Mouse (Mus musculus) hindbrain, postnatal 0 days (tissue): ENCODE data around the gene Cryab. TPM values are rescaled to one million over a fixed set of nuclear protein-coding genes. Genes with fewer than 3 reads are reported as not detected.

Experiments used
- ATAC-seq: fragments of 200-750 bp; cut with Nextera tagmentation; 2 replicates; pipeline ENCODE4 v1.8.0; 2017; ENCODE audit warnings: mild to moderate bottlenecking, moderate TSS enrichment, moderate library complexity
- DNase-seq: peaks from one replicate; pipeline ENCODE4 v3.0.0-alpha.2; 2015; ENCODE audit warnings: low spot score
- H3K27ac ChIP-seq: fragments of 300-500 bp; sonication (generic); 2 replicates; pipeline ENCODE4 v1.5.1; 2014; ENCODE audit warnings: mild to moderate bottlenecking
- H3K27me3 ChIP-seq: fragments of 300-500 bp; sonication (generic); 2 replicates; pipeline ENCODE4 v1.6.1; 2014; ENCODE audit warnings: low read length, mixed read lengths; ENCODE audit not compliant: insufficient read depth
- H3K36me3 ChIP-seq: fragments of 300-500 bp; sonication (generic); 2 replicates; pipeline ENCODE4 v1.6.1; 2014; ENCODE audit warnings: low read length, mixed read lengths; ENCODE audit not compliant: insufficient read depth
- H3K4me1 ChIP-seq: fragments of 300-500 bp; sonication (generic); 2 replicates; pipeline ENCODE4 v1.6.1; 2014; ENCODE audit warnings: antibody characterized with exemption, low read length, mixed read lengths; ENCODE audit not compliant: insufficient read depth
- H3K4me2 ChIP-seq: fragments of 300-500 bp; sonication (generic); 2 replicates; pipeline ENCODE4 v1.6.1; 2014; ENCODE audit warnings: low read depth, mild to moderate bottlenecking, low read length, moderate library complexity, mixed read lengths
- H3K4me3 ChIP-seq: fragments of 300-500 bp; sonication (generic); 2 replicates; pipeline ENCODE4 v1.5.1; 2014; ENCODE audit warnings: low read length
- H3K9ac ChIP-seq: fragments of 300-500 bp; sonication (generic); replicated peaks from 2 replicates; pipeline ENCODE4 v1.6.1; 2014; ENCODE audit warnings: mild to moderate bottlenecking, low read length, moderate library complexity, mixed read lengths
- H3K9me3 ChIP-seq: fragments of 300-500 bp; sonication (generic); 2 replicates; pipeline ENCODE4 v1.6.1; 2016; ENCODE audit warnings: low read length, mixed read lengths
- CTCF ChIP-seq: IDR thresholded peaks from 2 replicates; pipeline ENCODE4 v1.5.1; 2016; ENCODE audit warnings: antibody characterized with exemption, control low read depth, low read depth
- WGBS: fragments of 180-500 bp; shearing (Covaris S2); extraction: QIAGEN DNeasy Blood & Tissue Kit; methylation state at CpG from one replicate; pipeline ENCODE4 v1.1.7; 2014; 5-methylcytosine and 5-hydroxymethylcytosine counted together
- polyA plus RNA-seq: library from polyadenylated mRNA; unstranded; fragments of >200 nt; fragmentation: Nextera tagmentation; extraction: Ambion mirVana; gene quantifications from 2 replicates; pipeline ENCODE4 v1.2.1, GENCODE M21; 2015
- total RNA-seq: library from RNA; depleted of rRNA; stranded (reverse); fragments of >200 nt; gene quantifications from 2 replicates; pipeline ENCODE4 v1.2.3, GENCODE M21; 2014

Gene Cryab
- total and polyA plus RNA-seq, 2 experiments from 2014 or later = 9.1 to 31.4 TPM

- H3K36me3 ChIP-seq = no peaks in the 10 kb centered on the region
- TF ChIP-seq CTCF = no peak
- H3K27ac ChIP-seq = peak overlapping the region; percentile 75; the same call in 1 of the 2 replicates
- peak; percentile 42 for ATAC-seq
- H3K4me2 ChIP-seq = peak overlapping the region; percentile 46
- H3K4me1 ChIP-seq = peaks cover 22% of the 10 kb centered on the region
- H3K9ac ChIP-seq = no peak overlapping the region
- H3K27me3 ChIP-seq = no peaks in the 10 kb centered on the region
- H3K4me3 ChIP-seq = no peak overlapping the region
- WGBS = 13% methylated on average over 8 of the region's 8 CpGs
- peak; percentile 66 for DNase-seq
- no peaks in the 10 kb centered on the region for H3K9me3 ChIP-seq
These were observed 28.6 kb upstream of the Cryab start for GRCm38 (mm10) chr9:50722451-50722911.

- 21% methylated on average over 7 of the region's 7 CpGs for WGBS
- Histone ChIP-seq H3K27ac (peak overlapping the region; percentile 75), H3K9me3 (no peaks in the 10 kb centered on the region), H3K4me1 (peaks cover 22% of the 10 kb centered on the region), H3K4me2 (peak overlapping the region; percentile 46), H3K27me3 (no peaks in the 10 kb centered on the region), H3K4me3 (peak overlapping the region; percentile 16), H3K9ac (no peak overlapping the region), H3K36me3 (no peaks in the 10 kb centered on the region)
- DNase-seq = peak; percentile 86
- ATAC-seq = no peak
- TF ChIP-seq CTCF = no peak
These were observed 27.7 kb upstream of the Cryab start for GRCm38 (mm10) chr9:50723406-50723805.

GRCm38 (mm10) chr9:50724147-50724546 lies 27.0 kb upstream of the Cryab start:
- peaks cover 22% of the 10 kb centered on the region for H3K4me1 ChIP-seq
- ATAC-seq (no peak), DNase-seq (no peak)
- no peaks in the 10 kb centered on the region for H3K36me3 ChIP-seq
- no peak for TF ChIP-seq CTCF
- no peak overlapping the region for H3K4me2 ChIP-seq
- no peaks in the 10 kb centered on the region for H3K9me3 ChIP-seq
- no peak overlapping the region for H3K9ac ChIP-seq
- H3K27me3 ChIP-seq = no peaks in the 10 kb centered on the region
- no peak overlapping the region for H3K4me3 ChIP-seq
- H3K27ac ChIP-seq = peak overlapping the region; percentile 58; the same call in 1 of the 2 replicates
- 55% methylated on average over 2 of the region's 2 CpGs for WGBS

GRCm38 (mm10) chr9:50724661-50725330 lies 26.3 kb upstream of the Cryab start:
- DNase-seq (no peak), ATAC-seq (no peak)
- Histone ChIP-seq H3K4me2 (0 out of 2 replicates have a peak overlapping the region, but pooled peaks have one; percentile 17), H3K27ac (peak overlapping the region; percentile 58; the same call in 1 of the 2 replicates), H3K4me1 (peaks cover 22% of the 10 kb centered on the region), H3K9ac (no peak overlapping the region), H3K9me3 (no peaks in the 10 kb centered on the region), H3K36me3 (no peaks in the 10 kb centered on the region), H3K4me3 (no peak overlapping the region), H3K27me3 (no peaks in the 10 kb centered on the region)
- WGBS = 44% methylated on average over 3 of the region's 3 CpGs
- no peak for TF ChIP-seq CTCF

DNA sequence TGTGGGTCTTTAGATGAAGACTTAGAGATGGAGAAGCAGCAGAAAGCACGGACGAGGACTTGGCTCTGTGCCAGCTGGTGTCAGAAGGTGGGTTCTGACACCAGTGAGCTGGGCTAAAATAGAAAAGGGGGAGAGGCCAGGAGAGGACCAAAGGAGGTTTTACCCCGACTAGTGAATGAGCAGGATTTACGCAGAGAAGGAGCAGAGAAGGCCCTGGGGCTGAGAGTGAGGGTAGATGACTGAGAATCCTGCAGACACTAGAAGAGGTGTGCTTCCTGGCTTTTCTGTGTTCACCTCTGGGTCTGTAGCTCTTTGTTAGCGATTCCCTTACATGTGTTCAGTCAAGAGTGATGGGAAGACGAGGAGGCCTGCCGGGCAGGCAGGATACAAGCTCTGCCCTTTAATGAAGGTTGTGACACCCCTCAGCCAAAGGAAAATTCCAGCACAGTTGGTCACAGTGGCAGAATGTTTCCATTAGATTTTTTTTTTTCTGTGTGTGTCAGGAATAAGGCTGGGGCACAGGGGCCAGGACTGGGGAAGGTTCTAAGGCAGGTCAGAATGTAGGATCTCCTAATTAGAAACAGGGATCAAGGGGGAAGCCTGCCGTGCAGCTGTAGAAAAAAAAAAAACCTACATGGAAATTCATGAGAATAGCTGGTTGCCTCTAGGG lies 25.1 kb upstream of the Cryab start:
- H3K36me3 ChIP-seq = no peaks in the 10 kb centered on the region
- peak overlapping the region; percentile 92 for H3K4me2 ChIP-seq
- H3K9ac ChIP-seq = no peak overlapping the region
- peak overlapping the region; percentile 36; the same call in 1 of the 2 replicates for H3K27ac ChIP-seq
- 25% methylated on average over 8 of the region's 8 CpGs for WGBS
- DNase-seq (peak; percentile 36), ATAC-seq (no peak)
- peak overlapping the region; percentile 57 for H3K4me3 ChIP-seq
- H3K27me3 ChIP-seq = no peaks in the 10 kb centered on the region
- H3K4me1 ChIP-seq = peaks cover 22% of the 10 kb centered on the region
- H3K9me3 ChIP-seq = no peaks in the 10 kb centered on the region
- TF ChIP-seq CTCF = no peak

- no peak for ATAC-seq
- WGBS = 1% methylated on average over 30 of the region's 30 CpGs
- peak; percentile 48 for DNase-seq
- H3K27ac ChIP-seq = peak overlapping the region; percentile 81
- no peak for TF ChIP-seq CTCF
- H3K4me1 ChIP-seq = peaks cover 17% of the 10 kb centered on the region
- H3K36me3 ChIP-seq = no peaks in the 10 kb centered on the region
- peak overlapping the region; percentile 92 for H3K4me2 ChIP-seq
- H3K4me3 ChIP-seq = peak overlapping the region; percentile 57
- no peaks in the 10 kb centered on the region for H3K9me3 ChIP-seq
- H3K9ac ChIP-seq = peak overlapping the region; percentile 63
- H3K27me3 ChIP-seq = no peaks in the 10 kb centered on the region
These were observed 23.8 kb upstream of the Cryab start for GRCm38 (mm10) chr9:50727171-50727924.
